Comparison of ENCODE assay signal across 8 mouse cellular contexts in the genomic region with DNA sequence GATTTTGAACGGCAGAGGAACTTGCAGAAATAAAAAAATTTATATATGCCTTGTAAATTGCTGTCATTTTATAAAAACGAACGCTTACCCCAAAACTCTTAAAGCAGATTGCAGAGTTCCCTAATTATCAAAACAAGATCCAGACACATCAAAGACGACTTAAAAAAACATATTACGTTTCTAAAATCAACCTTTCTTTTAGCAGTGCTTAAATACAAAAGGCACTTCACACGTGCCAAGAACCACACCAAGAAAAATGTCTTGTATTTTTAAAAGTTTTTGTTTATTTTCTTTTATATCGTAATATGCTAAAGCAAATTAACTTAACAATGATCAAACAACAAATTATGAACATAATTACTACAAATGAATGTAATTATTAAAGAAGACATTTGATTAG. TPM values are rescaled to one million over a fixed set of nuclear protein-coding genes. Genes with fewer than 3 reads are reported as not detected.
A peak's percentile ranks its signal among the peaks of the same experiment; 100 is the strongest.
DNase-seq lines count a peak whose midpoint lies in the region; ATAC-seq lines count a peak whose summit lies in the region.

No protein-coding gene starts in this region.

- DNase-seq in kidney, adult 9 months = peak; percentile 7
- no peak for DNase-seq in kidney, adult 11 months
- DNase-seq in Muller cell, postnatal 12 days (ENCODE audit: inconsistent ontology term) = peak; percentile 6
- peak; percentile 7 for DNase-seq in hindbrain, embryonic 11.5 days (ENCODE audit: low spot score)
- DNase-seq in midbrain, embryonic 14.5 days = peak; percentile 15
- no peak for DNase-seq in thymus, postnatal 25 days
- no peak for DNase-seq in spleen, postnatal 4 days (ENCODE audit: low spot score in 2 of 2)
- DNase-seq in layer of hippocampus, adult 9-10 months (ENCODE audit: low spot score) = no peak

- WGBS in hindbrain, embryonic 11.5 days = 4% methylated on average over 7 of the region's 7 CpGs
- 2% methylated on average over 7 of the region's 7 CpGs for WGBS in midbrain, embryonic 14.5 days

- H3K9ac ChIP-seq in hindbrain, embryonic 11.5 days (ENCODE audit: low read depth, low read length) = peak overlapping the region; percentile 70
- H3K9ac ChIP-seq in midbrain, embryonic 14.5 days (replicated peaks; ENCODE audit: low read length) = peak overlapping the region; percentile 57; the same call in 1 of the 2 replicates

- H3K36me3 ChIP-seq in hindbrain, embryonic 11.5 days (ENCODE audit: control insufficient read depth, insufficient read depth, low read length) = no peaks in the 10 kb centered on the region
- peaks cover 5% of the 10 kb centered on the region; the same call in 1 of the 2 replicates for H3K36me3 ChIP-seq in midbrain, embryonic 14.5 days (ENCODE audit: control insufficient read depth, insufficient read depth, low read length)

- no peak overlapping the region for H3K27ac ChIP-seq in hindbrain, embryonic 11.5 days (ENCODE audit: low read depth, low read length)
- no peak overlapping the region; the same call in 1 of the 2 replicates for H3K27ac ChIP-seq in midbrain, embryonic 14.5 days (replicated peaks; ENCODE audit: low read depth, low read length)

- no peaks in the 10 kb centered on the region for H3K9me3 ChIP-seq in hindbrain, embryonic 11.5 days (ENCODE audit: control insufficient read depth, low read length)
- no peaks in the 10 kb centered on the region for H3K9me3 ChIP-seq in midbrain, embryonic 14.5 days (ENCODE audit: control insufficient read depth, low read length)

- no peak for ATAC-seq in hindbrain, embryonic 11.5 days (ENCODE audit: low FRiP score)
- no peak for ATAC-seq in midbrain, embryonic 14.5 days (ENCODE audit: low FRiP score, low TSS enrichment)

- peak overlapping the region; percentile 46 for H3K4me2 ChIP-seq in hindbrain, embryonic 11.5 days (replicated peaks; ENCODE audit: low read depth, low read length)
- peak overlapping the region; percentile 72 for H3K4me2 ChIP-seq in midbrain, embryonic 14.5 days (ENCODE audit: low read length)

- no peaks in the 10 kb centered on the region for H3K27me3 ChIP-seq in hindbrain, embryonic 11.5 days (ENCODE audit: control insufficient read depth, insufficient read depth, low read length)
- H3K27me3 ChIP-seq in midbrain, embryonic 14.5 days (ENCODE audit: control insufficient read depth, insufficient read depth, low read length) = no peaks in the 10 kb centered on the region

- H3K4me3 ChIP-seq in hindbrain, embryonic 11.5 days (ENCODE audit: low read depth, low read length) = peak overlapping the region; percentile 69
- peak overlapping the region; percentile 66 for H3K4me3 ChIP-seq in midbrain, embryonic 14.5 days (replicated peaks; ENCODE audit: low read depth, low read length)

- no peaks in the 10 kb centered on the region for H3K4me1 ChIP-seq in hindbrain, embryonic 11.5 days (replicated peaks; ENCODE audit: control insufficient read depth, insufficient read depth, low read length)
- 0 out of 2 replicates have a peak, but pooled peaks cover 3% of the 10 kb centered on the region for H3K4me1 ChIP-seq in midbrain, embryonic 14.5 days (ENCODE audit: control insufficient read depth, insufficient read depth, low read length)

RNA-seq across cellular contexts. Expression of a gene that starts 0.7 kb away (rescaled TPM):
- polyA plus RNA-seq in hindbrain, embryonic 11.5 days (2014; fragmentation: Nextera tagmentation; extraction: Ambion mirVana) = 132 and 136 TPM in 2 replicates
- polyA plus RNA-seq in midbrain, embryonic 14.5 days (2014; fragmentation: Nextera tagmentation; extraction: Ambion mirVana) = 132 and 133 TPM in 2 replicates

RNA-seq across cellular contexts. Expression of a gene that starts 48.5 kb away (rescaled TPM):
- polyA plus RNA-seq in hindbrain, embryonic 11.5 days (2014; fragmentation: Nextera tagmentation; extraction: Ambion mirVana) = 27.0 and 31.3 TPM in 2 replicates
- polyA plus RNA-seq in midbrain, embryonic 14.5 days (2014; fragmentation: Nextera tagmentation; extraction: Ambion mirVana) = 39.6 and 44.9 TPM in 2 replicates

RNA-seq across cellular contexts. Expression of a gene that starts 48.5 kb away (rescaled TPM):
- polyA plus RNA-seq in hindbrain, embryonic 11.5 days (2014; fragmentation: Nextera tagmentation; extraction: Ambion mirVana) = 34.2 and 40.1 TPM in 2 replicates
- polyA plus RNA-seq in midbrain, embryonic 14.5 days (2014; fragmentation: Nextera tagmentation; extraction: Ambion mirVana) = 32.9 and 35.5 TPM in 2 replicates

Comparison
In these comparisons a context has a peak if more than half of its experiments do, and no peak if none do; other contexts are left out.
1. DNase-seq: peak in kidney, adult 9 months (single experiment), Muller cell, postnatal 12 days (single experiment), hindbrain, embryonic 11.5 days (single experiment) and midbrain, embryonic 14.5 days (single experiment); none in kidney, adult 11 months (single experiment), thymus, postnatal 25 days (single experiment), spleen, postnatal 4 days (0 of 2) and layer of hippocampus, adult 9-10 months (single experiment).